Mouse (Mus musculus) brain, embryonic 14.5 days (tissue): ENCODE results near the gene Actbl2.

Experiments used
- CTCF ChIP-seq: fragments of 200-500 bp; IDR thresholded peaks from 2 replicates; pipeline ENCODE4 v1.5.1; 2012; ENCODE audit warnings: inconsistent platforms, mild to moderate bottlenecking, moderate library complexity, borderline replicate concordance; ENCODE audit not compliant: insufficient read depth, insufficient read length; ENCODE audit errors: extremely low read depth
- POLR2A ChIP-seq: fragments of 200-500 bp; IDR thresholded peaks from 2 replicates; pipeline ENCODE4 v1.6.1; 2012; ENCODE audit warnings: mild to moderate bottlenecking, inconsistent platforms, borderline replicate concordance; ENCODE audit not compliant: poor library complexity, insufficient read depth, insufficient read length, severe bottlenecking; ENCODE audit errors: extremely low read depth

- TF ChIP-seq CTCF: no peak
- TF ChIP-seq POLR2A: no peak
Observed at GRCm38 (mm10) chr13:111258016-111258415, 3.2 kb downstream of the Actbl2 start.
